Mouse (Mus musculus) C2C12 (cell line): ENCODE data around the gene Kank2. TPM values are rescaled to one million over a fixed set of nuclear protein-coding genes. Genes with fewer than 3 reads are reported as not detected.
A peak's percentile ranks its signal among the peaks of the same experiment; 100 is the strongest.

ENCODE experiments used
- H3K27me3 ChIP-seq: one replicate; pipeline ENCODE4 v1.6.1; 2011; ENCODE audit not compliant: control insufficient read depth, insufficient read depth, insufficient read length
- H3K36me3 ChIP-seq: one replicate; pipeline ENCODE4 v1.6.1; 2011; ENCODE audit not compliant: control insufficient read depth, insufficient read depth
- H3K4me3 ChIP-seq: one replicate; pipeline ENCODE4 v1.5.1; 2011; ENCODE audit warnings: mild to moderate bottlenecking, control low read depth; ENCODE audit not compliant: poor library complexity, insufficient read depth, severe bottlenecking
- H3K79me2 ChIP-seq: one replicate; pipeline ENCODE4 v1.6.1; 2011; ENCODE audit not compliant: control insufficient read depth, insufficient read depth
- H3K79me3 ChIP-seq: one replicate; pipeline ENCODE4 v1.6.1; 2011; ENCODE audit warnings: low read depth, control low read depth
- H3ac ChIP-seq: one replicate; pipeline ENCODE3; 2011; ENCODE audit warnings: low read depth; ENCODE audit not compliant: control insufficient read depth, insufficient read length
- CEBPB ChIP-seq: IDR thresholded peaks from one replicate; pipeline ENCODE4 v1.6.1; 2011; ENCODE audit warnings: low read depth, mild to moderate bottlenecking, control low read depth, moderate library complexity
- CTCF ChIP-seq: IDR thresholded peaks from one replicate; pipeline ENCODE4 v1.5.1; 2011; ENCODE audit not compliant: control insufficient read depth, insufficient read depth, insufficient read length
- FOSL1 ChIP-seq: IDR thresholded peaks from one replicate; pipeline ENCODE4 v1.8.0; 2011; ENCODE audit warnings: mild to moderate bottlenecking, low read length; ENCODE audit not compliant: poor library complexity, insufficient read depth, severe bottlenecking
- MAX ChIP-seq: IDR thresholded peaks from one replicate; pipeline ENCODE4 v1.6.1; 2011; ENCODE audit warnings: mild to moderate bottlenecking, control low read depth
- MYOD1 ChIP-seq: IDR thresholded peaks from one replicate; pipeline ENCODE4 v1.6.1; 2011; ENCODE audit warnings: low read depth; ENCODE audit not compliant: control insufficient read depth, insufficient read length
- MYOG ChIP-seq: IDR thresholded peaks from one replicate; pipeline ENCODE4 v1.6.1; 2011; ENCODE audit not compliant: control insufficient read depth, insufficient read length; ENCODE audit errors: extremely low read depth
- USF1 ChIP-seq: IDR thresholded peaks from one replicate; pipeline ENCODE4 v1.6.1; 2011; ENCODE audit warnings: low read depth, mild to moderate bottlenecking, control low read depth, moderate library complexity
- polyA plus RNA-seq: library from polyadenylated mRNA; unstranded; fragments of >200 nt; fragmentation: generic; extraction: Trizol; gene quantifications from one replicate; pipeline ENCODE4 v1.2.1, GENCODE M21; 2012; ENCODE audit warnings: missing spikeins

Gene Kank2
- polyA plus RNA-seq, 1 experiment = 43.3 TPM

GRCm38 (mm10) chr9:21822686-21823085, 24.1 kb upstream of the Kank2 start:
- no peak overlapping the region for H3K4me3 ChIP-seq
- H3K27me3 ChIP-seq = no peaks in the 10 kb centered on the region
- no peaks in the 10 kb centered on the region for H3K79me2 ChIP-seq
- TF ChIP-seq MYOG (no peak), USF1 (no peak)
- H3K36me3 ChIP-seq = no peaks in the 10 kb centered on the region
- H3ac ChIP-seq = no peak overlapping the region
- H3K79me3 ChIP-seq = no peaks in the 10 kb centered on the region

GRCm38 (mm10) chr9:21820183-21820582, 21.6 kb upstream of the Kank2 start:
- no peak overlapping the region for H3K4me3 ChIP-seq
- H3K27me3 ChIP-seq = no peaks in the 10 kb centered on the region
- TF ChIP-seq MYOG (no peak), CEBPB (no peak), USF1 (no peak), MAX (no peak), MYOD1 (no peak), CTCF (no peak), FOSL1 (no peak)
- H3K36me3 ChIP-seq = no peaks in the 10 kb centered on the region
- no peak overlapping the region for H3ac ChIP-seq
- H3K79me3 ChIP-seq = no peaks in the 10 kb centered on the region
- H3K79me2 ChIP-seq = no peaks in the 10 kb centered on the region

- Histone ChIP-seq H3K27me3 (no peaks in the 10 kb centered on the region), H3K4me3 (no peak overlapping the region), H3K79me2 (no peaks in the 10 kb centered on the region), H3ac (no peak overlapping the region), H3K36me3 (no peaks in the 10 kb centered on the region), H3K79me3 (no peaks in the 10 kb centered on the region)
- TF ChIP-seq CEBPB = no peak
- TF ChIP-seq MYOG = no peak
- TF ChIP-seq MYOD1 = no peak
- TF ChIP-seq FOSL1 = no peak
- TF ChIP-seq CTCF = no peak
Observed at GRCm38 (mm10) chr9:21819181-21819729, 20.7 kb upstream of the Kank2 start.

DNA sequence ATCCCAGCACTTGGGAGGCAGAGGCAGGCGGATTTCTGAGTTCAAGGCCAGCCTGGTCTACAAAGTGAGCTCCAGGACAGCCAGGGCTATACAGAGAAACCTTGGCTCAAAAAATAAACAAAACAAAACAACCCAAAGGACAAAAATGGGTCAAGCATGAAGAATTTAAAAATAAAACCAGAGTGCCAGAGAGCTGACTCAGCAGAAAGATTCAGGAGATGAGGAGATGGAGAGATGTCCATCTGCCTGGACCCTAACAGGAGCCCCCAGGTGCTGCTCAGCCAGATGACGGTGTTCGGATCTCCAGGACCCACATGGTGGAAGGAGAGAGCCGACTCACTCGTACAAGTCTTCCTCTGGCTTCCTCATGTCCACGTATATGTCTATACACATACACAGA, 20.0 kb upstream of the Kank2 start:
- Histone ChIP-seq H3K79me2 (no peaks in the 10 kb centered on the region), H3K27me3 (no peaks in the 10 kb centered on the region), H3K79me3 (no peaks in the 10 kb centered on the region), H3K36me3 (no peaks in the 10 kb centered on the region), H3K4me3 (no peak overlapping the region), H3ac (no peak overlapping the region)
- no peak for TF ChIP-seq USF1
- no peak for TF ChIP-seq CTCF
- TF ChIP-seq MYOG = no peak
- no peak for TF ChIP-seq MYOD1
- TF ChIP-seq MAX = no peak
- TF ChIP-seq CEBPB = no peak
- no peak for TF ChIP-seq FOSL1

GRCm38 (mm10) chr9:21818125-21818524, 19.6 kb upstream of the Kank2 start:
- Histone ChIP-seq H3ac (no peak overlapping the region), H3K79me3 (no peaks in the 10 kb centered on the region), H3K79me2 (no peaks in the 10 kb centered on the region), H3K27me3 (no peaks in the 10 kb centered on the region), H3K36me3 (no peaks in the 10 kb centered on the region), H3K4me3 (no peak overlapping the region)
- no peak for TF ChIP-seq CTCF
- TF ChIP-seq MYOD1 = no peak
- TF ChIP-seq USF1 = no peak
- TF ChIP-seq MAX = no peak
- no peak for TF ChIP-seq FOSL1
- no peak for TF ChIP-seq CEBPB
- no peak for TF ChIP-seq MYOG

- no peak overlapping the region for H3K4me3 ChIP-seq
- no peaks in the 10 kb centered on the region for H3K27me3 ChIP-seq
- no peak overlapping the region for H3ac ChIP-seq
- H3K79me3 ChIP-seq = no peaks in the 10 kb centered on the region
- H3K36me3 ChIP-seq = no peaks in the 10 kb centered on the region
- TF ChIP-seq MYOG = no peak
- peak; percentile 21 for TF ChIP-seq USF1
- no peaks in the 10 kb centered on the region for H3K79me2 ChIP-seq
Observed at GRCm38 (mm10) chr9:21816716-21817305, 18.3 kb upstream of the Kank2 start.
